Mouse (Mus musculus): Measurements from ENCODE around the gene Ldhd. TPM values are rescaled to one million over a fixed set of nuclear protein-coding genes. Genes with fewer than 3 reads are reported as not detected.

Ldhd gene
- total and polyA plus RNA-seq, 3 experiments: 0.08 TPM; not detected in 2

DNA sequence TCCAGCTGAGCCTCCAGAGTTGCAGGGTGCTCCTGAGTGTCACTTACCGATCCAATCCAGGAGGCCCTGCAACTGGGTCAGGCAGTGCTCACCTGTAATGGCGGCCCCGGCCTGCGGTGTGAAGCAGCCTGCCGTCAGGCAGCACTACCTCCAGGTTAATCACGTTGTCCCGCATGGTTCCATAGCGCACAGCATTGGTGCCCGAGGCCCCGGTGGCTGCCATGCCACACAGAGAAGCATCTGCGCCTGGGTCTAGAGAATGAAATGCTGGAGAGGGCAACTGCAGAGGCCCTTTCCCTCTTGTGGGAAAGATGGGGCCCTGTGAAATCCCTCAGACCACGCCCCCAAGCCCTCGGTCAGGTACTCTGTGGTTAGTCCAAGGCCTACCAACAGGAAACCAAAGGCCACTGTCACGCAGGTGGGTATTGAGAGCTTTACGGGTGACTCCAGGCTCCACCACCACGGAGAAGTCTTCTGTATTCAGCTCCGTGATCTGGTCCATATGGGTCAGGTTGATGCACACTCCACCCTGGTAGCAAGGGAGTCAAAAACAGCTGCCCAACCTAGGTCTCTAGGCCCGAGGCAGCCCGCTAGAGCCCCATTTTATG lies 1.2 kb downstream of the Ldhd start:
- Histone ChIP-seq H3K4me3 (replicated peaks in 1 of 3; ENCODE audit: low read depth in 2 of 3, low read length in 2 of 3, poor library complexity in 1 of 3) (no peak overlapping the region), H3K79me2 (replicated peaks; ENCODE audit: control insufficient read depth, extremely low read depth, insufficient read depth, poor library complexity, severe bottlenecking) (no peaks in the 10 kb centered on the region), H3K9ac (ENCODE audit: insufficient read depth, low read depth) (no peak overlapping the region), H3K4me1 (ENCODE audit: control insufficient read depth in 1 of 2, insufficient read depth in 2 of 2) (peaks cover 0 to 22% of the 10 kb centered on the region in 2 experiments; a peak in 2 of 4 replicates), H3K4me2 (ENCODE audit: insufficient read depth, low read depth, poor library complexity, severe bottlenecking) (no peak overlapping the region), H3K27ac (ENCODE audit: insufficient read depth, low read depth) (no peak overlapping the region), H3K9me3 (replicated peaks; ENCODE audit: low read length) (peaks cover 7% of the 10 kb centered on the region), H3K36me3 (replicated peaks in 1 of 2; ENCODE audit: control insufficient read depth in 1 of 2, insufficient read depth in 1 of 2, low read length in 1 of 2) (peaks cover 0 to 3% of the 10 kb centered on the region in 2 experiments), H3K27me3 (replicated peaks) (no peaks in the 10 kb centered on the region)
- no peak for DNase-seq (ENCODE audit: extremely low read depth)
- dilution Hi-C loops (cut with MboI; ENCODE audit: extremely low pct_ligation_motif_present, extremely low pct_unique_long_range_greater_than_20kb, low sequenced_read_pairs): no loop called here
- TF ChIP-seq SMC3 (IDR thresholded peaks at IDR 0.05; ENCODE audit: low read depth, low read length) (no peak), MXI1 (IDR thresholded peaks at IDR 0.05; ENCODE audit: low read depth, low read length) (no peak), ZNF384 (IDR thresholded peaks at IDR 0.05; ENCODE audit: low read depth, low read length) (no peak), CHD1 (IDR thresholded peaks at IDR 0.05; ENCODE audit: low read depth, low read length) (no peak), ZC3H11A (IDR thresholded peaks at IDR 0.05; ENCODE audit: low read depth, low read length) (no peak), TBP (conservative IDR thresholded peaks at IDR 0.05; ENCODE audit: low read depth, low read length) (no peak), UBTF (IDR thresholded peaks at IDR 0.05; ENCODE audit: low read depth, low read length) (no peak), MAZ (IDR thresholded peaks at IDR 0.05; ENCODE audit: low read depth, low read length) (no peak), MAFK (IDR thresholded peaks at IDR 0.05; ENCODE audit: insufficient replicate concordance, low read length) (no peak), NRF1 (IDR thresholded peaks at IDR 0.05; ENCODE audit: low read depth, low read length) (no peak)
- in situ Hi-C loops (cut with MboI; ENCODE audit: low pct_ligation_motif_present, low pct_unique_long_range_greater_than_20kb, low sequenced_read_pairs): loop anchor here (5.0 to 10.0 kb wide), 2 partner anchors 97 to 284 kb away; no protein-coding TSS in a partner anchor

DNA sequence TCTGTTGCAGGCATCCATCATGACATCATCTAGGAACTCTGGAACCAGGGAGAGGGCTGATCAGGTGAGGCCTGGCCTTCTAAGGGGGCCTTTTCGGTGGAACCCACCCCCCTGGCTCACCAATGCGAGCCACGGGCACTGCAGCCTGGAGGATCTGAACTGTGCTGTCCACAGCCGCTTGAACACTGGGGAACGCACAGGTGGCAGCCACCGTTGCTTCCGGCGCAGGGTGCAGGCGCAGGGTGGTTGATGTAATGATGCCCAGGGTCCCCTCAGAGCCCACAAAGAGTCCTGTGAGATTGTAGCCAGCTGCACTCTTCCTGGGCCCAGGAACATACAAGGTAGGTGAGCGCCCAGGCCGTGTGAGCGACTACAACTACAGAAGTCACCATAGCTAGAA lies 1.8 kb downstream of the Ldhd start:
- H3K4me2 ChIP-seq (ENCODE audit: insufficient read depth, low read depth, poor library complexity, severe bottlenecking): no peak overlapping the region
- no peak for TF ChIP-seq ZC3H11A (IDR thresholded peaks at IDR 0.05; ENCODE audit: low read depth, low read length)
- no peak for TF ChIP-seq NRF1 (IDR thresholded peaks at IDR 0.05; ENCODE audit: low read depth, low read length)
- H3K4me3 ChIP-seq (replicated peaks in 1 of 3; ENCODE audit: low read depth in 2 of 3, low read length in 2 of 3, poor library complexity in 1 of 3): no peak overlapping the region
- H3K4me1 ChIP-seq (ENCODE audit: control insufficient read depth in 1 of 2, insufficient read depth in 2 of 2): peaks cover 0 to 26% of the 10 kb centered on the region in 2 experiments; a peak in 2 of 4 replicates
- H3K9me3 ChIP-seq (replicated peaks; ENCODE audit: low read length): peaks cover 4% of the 10 kb centered on the region
- in situ Hi-C loops (cut with MboI; ENCODE audit: low pct_ligation_motif_present, low pct_unique_long_range_greater_than_20kb, low sequenced_read_pairs) (loop anchor here (5.0 to 10.0 kb wide), 2 partner anchors 96 to 284 kb away; no protein-coding TSS in a partner anchor), dilution Hi-C loops (cut with MboI; ENCODE audit: extremely low pct_ligation_motif_present, extremely low pct_unique_long_range_greater_than_20kb, low sequenced_read_pairs) (no loop called here)
- H3K27ac ChIP-seq (ENCODE audit: insufficient read depth, low read depth): no peak overlapping the region
- no peak overlapping the region for H3K9ac ChIP-seq (ENCODE audit: insufficient read depth, low read depth)
- no peaks in the 10 kb centered on the region for H3K79me2 ChIP-seq (replicated peaks; ENCODE audit: control insufficient read depth, extremely low read depth, insufficient read depth, poor library complexity, severe bottlenecking)
- H3K36me3 ChIP-seq (replicated peaks in 1 of 2; ENCODE audit: control insufficient read depth in 1 of 2, insufficient read depth in 1 of 2, low read length in 1 of 2): peaks cover 0 to 3% of the 10 kb centered on the region in 2 experiments
- no peaks in the 10 kb centered on the region for H3K27me3 ChIP-seq (replicated peaks)
- DNase-seq (ENCODE audit: extremely low read depth): no peak

DNA sequence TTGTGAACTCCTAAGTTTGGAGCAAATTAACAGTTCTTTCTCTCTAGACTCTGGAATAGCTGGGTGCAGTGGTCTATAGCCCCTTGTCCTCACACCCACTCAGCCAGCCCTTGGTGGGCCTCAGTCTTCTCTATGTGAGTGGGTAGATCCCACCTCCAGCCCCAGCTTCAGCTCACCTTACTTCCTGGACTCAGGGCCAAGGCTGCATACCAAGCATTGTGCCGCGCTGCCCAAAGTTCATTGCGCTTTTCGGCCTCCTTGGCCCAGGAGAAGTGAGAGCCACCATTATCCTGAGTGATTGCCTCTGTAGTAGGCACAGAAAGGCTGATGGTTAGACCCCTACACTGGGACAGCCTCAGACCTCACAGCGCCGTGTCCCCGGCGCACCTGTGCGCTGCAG lies 2.3 kb downstream of the Ldhd start:
- dilution Hi-C loops (cut with MboI; ENCODE audit: extremely low pct_ligation_motif_present, extremely low pct_unique_long_range_greater_than_20kb, low sequenced_read_pairs): no loop called here
- H3K4me1 ChIP-seq (ENCODE audit: control insufficient read depth in 1 of 2, insufficient read depth in 2 of 2): peaks cover 0 to 26% of the 10 kb centered on the region in 2 experiments; a peak in 2 of 4 replicates
- no peak overlapping the region for H3K9ac ChIP-seq (ENCODE audit: insufficient read depth, low read depth)

More for the DNA sequence above, 2.3 kb downstream of the Ldhd start:
- Histone ChIP-seq H3K27ac (ENCODE audit: insufficient read depth, low read depth) (no peak overlapping the region), H3K36me3 (replicated peaks in 1 of 2; ENCODE audit: control insufficient read depth in 1 of 2, insufficient read depth in 1 of 2, low read length in 1 of 2) (peaks cover 0 to 5% of the 10 kb centered on the region in 2 experiments), H3K79me2 (replicated peaks; ENCODE audit: control insufficient read depth, extremely low read depth, insufficient read depth, poor library complexity, severe bottlenecking) (no peaks in the 10 kb centered on the region), H3K4me2 (ENCODE audit: insufficient read depth, low read depth, poor library complexity, severe bottlenecking) (no peak overlapping the region), H3K9me3 (replicated peaks; ENCODE audit: low read length) (no peaks in the 10 kb centered on the region), H3K27me3 (replicated peaks) (no peaks in the 10 kb centered on the region), H3K4me3 (replicated peaks in 1 of 3; ENCODE audit: low read depth in 2 of 3, low read length in 2 of 3, poor library complexity in 1 of 3) (no peak overlapping the region)
- in situ Hi-C loops (cut with MboI; ENCODE audit: low pct_ligation_motif_present, low pct_unique_long_range_greater_than_20kb, low sequenced_read_pairs): loop anchor here (5.0 to 10.0 kb wide), 2 partner anchors 96 to 283 kb away; no protein-coding TSS in a partner anchor
- TF ChIP-seq UBTF (IDR thresholded peaks at IDR 0.05; ENCODE audit: low read depth, low read length) (no peak), PAX5 (IDR thresholded peaks at IDR 0.05; ENCODE audit: low read length) (no peak), JUN (IDR thresholded peaks at IDR 0.05; ENCODE audit: insufficient read depth, low read depth, low read length) (no peak), KAT2A (IDR thresholded peaks at IDR 0.05; ENCODE audit: insufficient replicate concordance, low read length) (no peak), RAD21 (IDR thresholded peaks at IDR 0.05; ENCODE audit: low read depth, low read length) (no peak), BHLHE40 (IDR thresholded peaks at IDR 0.05; ENCODE audit: low read depth, low read length) (no peak), CHD1 (IDR thresholded peaks at IDR 0.05; ENCODE audit: low read depth, low read length) (no peak), MEF2A (IDR thresholded peaks at IDR 0.05; ENCODE audit: borderline replicate concordance, low read depth, low read length) (no peak), ZMIZ1 (IDR thresholded peaks at IDR 0.05; ENCODE audit: low read depth, low read length) (no peak), MAX (IDR thresholded peaks at IDR 0.05; ENCODE audit: low read length) (no peak), USF1 (IDR thresholded peaks at IDR 0.05; ENCODE audit: low read depth, low read length) (no peak), NELFE (IDR thresholded peaks at IDR 0.05; ENCODE audit: low read depth, low read length) (no peak), USF2 (conservative IDR thresholded peaks at IDR 0.05; ENCODE audit: low read depth, low read length) (no peak), CTCF (conservative IDR thresholded peaks at IDR 0.05 in 1 of 2, IDR thresholded peaks at IDR 0.05 in 1 of 2; ENCODE audit: low read depth in 2 of 2, low read length in 2 of 2) (no peak), MAZ (IDR thresholded peaks at IDR 0.05; ENCODE audit: low read depth, low read length) (no peak)
- DNase-seq (ENCODE audit: extremely low read depth): no peak

Measured in CH12.LX (cell line).